Mouse (Mus musculus): ENCODE results near the gene Gm11444. TPM values are rescaled to one million over a fixed set of nuclear protein-coding genes. Genes with fewer than 3 reads are reported as not detected.

The Gm11444 gene
- total RNA-seq (2023; ENCODE audit: inconsistent age): not detected in 4 replicates

DNA sequence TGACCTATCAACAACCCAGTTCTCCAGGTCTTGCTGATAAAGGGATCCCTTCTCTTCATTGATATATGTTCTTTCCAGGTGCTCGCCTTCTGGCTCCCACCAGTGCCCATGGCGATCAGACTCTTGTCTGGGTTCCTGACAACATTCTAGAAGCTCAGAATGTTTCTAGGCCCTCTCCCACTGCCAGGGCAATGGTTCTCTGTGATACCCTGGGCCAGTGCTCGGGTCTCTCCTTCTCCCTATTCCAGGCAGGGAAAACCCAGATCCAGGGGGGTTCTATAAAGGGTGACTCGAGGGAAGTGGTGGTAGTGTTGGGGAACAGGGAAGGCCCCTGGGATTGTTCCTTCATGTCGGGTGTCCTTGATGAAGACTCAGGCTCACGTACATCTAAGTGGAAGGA lies at the start of gene Gm11444:
Gene Gm11444, minus strand, starts transcription at position 101 of the 400 bp plus-strand sequence.

DNA sequence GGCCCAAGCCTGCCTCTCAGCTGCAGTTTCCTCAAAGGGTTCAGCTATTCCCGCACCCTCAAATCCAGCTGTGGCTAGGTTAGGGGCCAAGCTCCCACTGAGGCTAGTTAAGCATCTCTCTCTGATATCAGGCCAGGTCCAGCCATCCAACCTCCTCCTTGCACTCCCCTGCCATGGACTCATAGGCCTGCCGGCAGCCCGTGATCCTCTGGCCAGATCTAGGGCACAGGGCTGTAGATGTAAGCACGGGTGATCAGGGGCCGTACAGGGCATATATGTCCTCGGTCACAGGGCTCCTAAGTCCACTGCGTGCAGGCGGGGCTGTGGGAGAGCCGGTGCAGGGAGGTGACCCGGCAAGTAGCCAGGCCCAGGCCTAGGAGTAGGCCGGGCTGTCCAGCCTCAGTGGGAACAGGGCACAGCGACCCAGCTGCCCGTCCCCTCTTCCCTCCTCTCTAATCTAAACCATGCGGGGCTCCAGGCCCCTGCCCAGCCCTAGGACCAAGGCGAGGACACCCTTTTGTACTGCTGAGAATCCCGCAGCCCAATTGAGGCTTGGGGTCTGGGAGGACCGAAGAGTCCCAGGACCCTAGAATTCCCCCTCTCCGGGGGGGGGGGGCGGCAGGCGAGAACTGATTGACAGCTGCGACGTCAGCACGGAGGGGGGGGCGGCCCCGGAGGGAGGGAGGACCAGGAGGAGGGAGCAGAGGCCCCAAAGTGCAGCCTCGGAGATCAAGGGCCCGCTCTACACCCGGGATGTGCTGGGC lies 35.7 kb upstream of the Gm11444 start, which contains the start of gene Tbx4:
Gene Tbx4, plus strand, starts transcription at position 758 of the 764 bp plus-strand sequence.

DNA sequence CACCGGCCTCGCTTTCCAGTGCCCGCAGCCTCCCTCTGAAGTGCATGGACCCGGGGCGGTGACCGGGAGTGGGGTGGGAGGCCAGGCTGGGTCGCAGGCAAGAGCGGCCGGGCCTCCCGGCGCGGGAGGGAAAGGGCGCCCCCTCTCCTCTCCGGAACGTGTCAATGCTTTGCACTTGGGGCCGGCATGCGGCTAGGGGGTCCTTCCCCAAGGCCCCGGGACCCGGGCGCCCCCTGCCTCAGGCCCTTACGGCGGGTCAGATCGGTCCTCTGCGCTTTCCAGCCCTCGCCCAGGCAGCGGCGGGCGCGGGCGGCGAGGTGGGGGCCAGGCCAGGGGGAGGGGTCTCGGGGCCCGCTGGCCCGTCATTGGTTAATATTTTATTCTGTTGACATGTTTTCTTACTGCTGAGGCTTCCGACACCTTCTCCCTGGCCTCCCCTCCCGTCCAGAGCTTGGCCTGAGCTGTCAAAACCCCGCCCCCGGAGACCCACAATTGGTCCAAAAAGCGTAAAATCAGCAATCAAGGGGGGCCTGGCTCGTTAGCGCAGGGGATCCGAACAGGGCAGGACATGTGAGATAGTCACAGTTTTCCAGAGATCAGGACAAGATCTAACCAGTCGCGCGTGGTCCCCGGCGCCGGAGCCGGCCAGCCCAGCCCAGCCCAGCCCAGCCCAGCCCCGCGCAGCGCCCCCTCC lies 17.8 kb downstream of the Gm11444 start, which contains the start of gene Tbx2:
Gene Tbx2, plus strand, starts transcription at position 321 of the 694 bp plus-strand sequence.

Other genes with a start within 250 kb of the Gm11444 start
- 0.63 to 0.96 TPM (median 0.84 TPM) in 4 replicates for gene Tbx2, start 17.8 kb downstream of the Gm11444 start, total RNA-seq (2023; ENCODE audit: inconsistent age)
- gene Tbx4, start 36.1 kb upstream of the Gm11444 start, total RNA-seq (2023; ENCODE audit: inconsistent age): not detected in 4 replicates